Mouse (Mus musculus) testis, adult 2 months (tissue): ENCODE results near the gene Ankrd23. TPM values are rescaled to one million over a fixed set of nuclear protein-coding genes. Genes with fewer than 3 reads are reported as not detected.

Source experiments
- H3K27ac ChIP-seq: fragments of 200-500 bp; 2 replicates; pipeline ENCODE4 v1.5.1; 2012; ENCODE audit warnings: low read depth, low read length; ENCODE audit not compliant: control insufficient read depth, insufficient read depth
- H3K27me3 ChIP-seq: fragments of 200-500 bp; 2 replicates; pipeline ENCODE4 v1.6.1; 2012; ENCODE audit warnings: mild to moderate bottlenecking, low read length, moderate library complexity; ENCODE audit not compliant: control insufficient read depth, insufficient read depth
- H3K36me3 ChIP-seq: fragments of 200-500 bp; 2 replicates; pipeline ENCODE4 v1.6.1; 2012; ENCODE audit warnings: mild to moderate bottlenecking, low read length; ENCODE audit not compliant: control insufficient read depth, insufficient read depth
- H3K4me1 ChIP-seq: fragments of 200-500 bp; 2 replicates; pipeline ENCODE4 v1.6.1; 2012; ENCODE audit warnings: low read length; ENCODE audit not compliant: control insufficient read depth, insufficient read depth
- H3K4me3 ChIP-seq: fragments of 200-500 bp; 2 replicates; pipeline ENCODE4 v1.5.1; 2012; ENCODE audit warnings: low read depth, mild to moderate bottlenecking, low read length, moderate library complexity, mixed read lengths; ENCODE audit not compliant: control insufficient read depth
- CTCF ChIP-seq: fragments of 200-500 bp; IDR thresholded peaks from 2 replicates; pipeline ENCODE4 v1.5.1; 2012; ENCODE audit warnings: low read depth, mild to moderate bottlenecking, inconsistent platforms, low read length, moderate library complexity; ENCODE audit not compliant: control insufficient read depth, insufficient read depth, insufficient replicate concordance
- POLR2A ChIP-seq: fragments of 200-500 bp; IDR thresholded peaks from 2 replicates; pipeline ENCODE4 v1.6.1; 2012; ENCODE audit warnings: low read depth, mild to moderate bottlenecking, inconsistent platforms, low read length, moderate library complexity; ENCODE audit not compliant: control insufficient read depth
- polyA plus RNA-seq: library from polyadenylated mRNA; depleted of rRNA; stranded (reverse); fragments of >200 nt; gene quantifications from 2 replicates; pipeline ENCODE4 v1.2.3, GENCODE M21; 2012

Gene Ankrd23
- polyA plus RNA-seq, 1 experiment = 11.0 TPM

- no peaks in the 10 kb centered on the region; the same call in none of the 2 replicates for H3K36me3 ChIP-seq
- H3K4me1 ChIP-seq = no peaks in the 10 kb centered on the region
- no peak overlapping the region for H3K4me3 ChIP-seq
- TF ChIP-seq POLR2A = no peak
- TF ChIP-seq CTCF = no peak
- no peak overlapping the region for H3K27ac ChIP-seq
- no peaks in the 10 kb centered on the region for H3K27me3 ChIP-seq
These were observed 39.4 kb downstream of the Ankrd23 start for GRCm38 (mm10) chr1:36497312-36497711.

GRCm38 (mm10) chr1:36496719-36497118 is 40.0 kb downstream of the Ankrd23 start:
- no peak overlapping the region for H3K4me3 ChIP-seq
- H3K27me3 ChIP-seq = no peaks in the 10 kb centered on the region
- TF ChIP-seq CTCF = no peak
- TF ChIP-seq POLR2A = no peak
- no peaks in the 10 kb centered on the region; the same call in none of the 2 replicates for H3K36me3 ChIP-seq
- no peak overlapping the region for H3K27ac ChIP-seq
- H3K4me1 ChIP-seq = no peaks in the 10 kb centered on the region

GRCm38 (mm10) chr1:36493299-36493698 is 43.4 kb downstream of the Ankrd23 start:
- Histone ChIP-seq H3K4me1 (no peaks in the 10 kb centered on the region), H3K36me3 (no peaks in the 10 kb centered on the region), H3K27ac (no peak overlapping the region), H3K4me3 (no peak overlapping the region), H3K27me3 (no peaks in the 10 kb centered on the region)
- TF ChIP-seq POLR2A (no peak), CTCF (no peak)

GRCm38 (mm10) chr1:36492416-36493139 is 44.1 kb downstream of the Ankrd23 start:
- peak; percentile 30; the same call in 1 of the 2 replicates for TF ChIP-seq CTCF
- TF ChIP-seq POLR2A = no peak
- Histone ChIP-seq H3K27ac (no peak overlapping the region), H3K4me3 (no peak overlapping the region), H3K36me3 (no peaks in the 10 kb centered on the region), H3K27me3 (no peaks in the 10 kb centered on the region), H3K4me1 (no peaks in the 10 kb centered on the region)

GRCm38 (mm10) chr1:36489661-36490060 is 47.0 kb downstream of the Ankrd23 start:
- TF ChIP-seq POLR2A = no peak
- TF ChIP-seq CTCF = no peak
- H3K4me3 ChIP-seq = no peak overlapping the region
- H3K36me3 ChIP-seq = no peaks in the 10 kb centered on the region
- H3K4me1 ChIP-seq = no peaks in the 10 kb centered on the region
- H3K27me3 ChIP-seq = no peaks in the 10 kb centered on the region
- H3K27ac ChIP-seq = no peak overlapping the region

GRCm38 (mm10) chr1:36487111-36487510 is 49.6 kb downstream of the Ankrd23 start:
- TF ChIP-seq POLR2A = no peak
- TF ChIP-seq CTCF = no peak
- no peaks in the 10 kb centered on the region for H3K36me3 ChIP-seq
- no peaks in the 10 kb centered on the region for H3K4me1 ChIP-seq
- no peaks in the 10 kb centered on the region for H3K27me3 ChIP-seq
- no peak overlapping the region for H3K27ac ChIP-seq
- no peak overlapping the region for H3K4me3 ChIP-seq

- TF ChIP-seq CTCF (no peak), POLR2A (no peak)
- Histone ChIP-seq H3K4me1 (no peaks in the 10 kb centered on the region), H3K4me3 (no peak overlapping the region)
These were observed 51.6 kb downstream of the Ankrd23 start for GRCm38 (mm10) chr1:36485080-36485479.

More at GRCm38 (mm10) chr1:36485080-36485479, 51.6 kb downstream of the Ankrd23 start:
- Histone ChIP-seq H3K27me3 (no peaks in the 10 kb centered on the region), H3K36me3 (no peaks in the 10 kb centered on the region), H3K27ac (no peak overlapping the region)
